Mouse (Mus musculus) layer of hippocampus, adult 2 months (tissue): ENCODE data around the gene Zfp748. TPM values are rescaled to one million over a fixed set of nuclear protein-coding genes. Genes with fewer than 3 reads are reported as not detected.
A peak's percentile ranks its signal among the peaks of the same experiment; 100 is the strongest.

Experiments used
- DNase-seq, 2 experiments: peaks; one replicate each; pipeline ENCODE4 v3.0.0; 2022; ENCODE audit warnings: low spot score in 2 of 2
- H3K27ac ChIP-seq: fragments of 200-600 bp; 2 replicates; pipeline ENCODE4 v1.8.1; 2022
- H3K4me3 ChIP-seq: fragments of 200-600 bp; 2 replicates; pipeline ENCODE4 v1.8.1; 2022; ENCODE audit warnings: mild to moderate bottlenecking
- CTCF ChIP-seq: fragments of 200-600 bp; conservative IDR thresholded peaks from 2 replicates; pipeline ENCODE4 v1.8.1; 2022; ENCODE audit warnings: antibody characterized with exemption, mild to moderate bottlenecking, moderate library complexity
- long read RNA-seq, 2 experiments: library from polyadenylated mRNA; stranded (forward); transcript quantifications; one replicate each; pipeline ENCODE4 v2.0.0; 2021; ENCODE audit warnings: borderline mapping rate in 2 of 2
- total RNA-seq, 2 experiments: library from RNA; stranded (reverse); gene quantifications; 2 replicates each; pipeline ENCODE4 v1.2.3; 2021

Gene Zfp748
- 10 to 100 TPM in 1 of 2 experiments, 1 to 10 TPM in 1; 8.5 to 10.8 TPM for total RNA-seq
- long read RNA-seq, experiment 1, full-length matches to known transcripts: 3 of 6 reads
- long read RNA-seq, experiment 1, partial matches to known transcripts: 1 of 6 reads
- long read RNA-seq, experiment 1, other reads (novel, unspliced or antisense): 2 of 6 reads
- long read RNA-seq, experiment 2, full-length matches to known transcripts: 10 of 11 reads
- long read RNA-seq, experiment 2, partial matches to known transcripts: 0 of 11 reads
- long read RNA-seq, experiment 2, other reads (novel, unspliced or antisense): 1 of 11 reads

DNA sequence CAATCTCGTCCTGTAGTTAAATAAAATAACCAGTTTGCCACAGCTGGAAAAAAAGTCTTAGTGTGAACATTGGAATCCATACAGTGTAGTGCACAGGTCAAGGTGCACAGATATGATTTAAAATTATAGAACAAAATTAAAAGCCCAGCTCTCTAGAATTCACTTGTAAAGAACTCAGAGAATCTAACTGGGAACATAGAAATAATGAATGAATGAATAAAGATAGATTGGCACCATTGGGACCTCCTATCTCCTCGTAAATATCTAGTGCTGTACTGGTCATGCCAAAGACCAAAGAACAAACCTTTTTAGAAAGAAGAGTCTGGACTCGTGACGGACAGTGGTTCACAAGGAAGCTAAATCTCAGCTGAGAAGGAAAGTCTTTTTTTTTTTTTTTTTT is at the start of gene Zfp748:
Zfp748 (minus strand) TSS at position 101 of the 400 bp plus-strand sequence.
- no peak for TF ChIP-seq CTCF
- no peak for DNase-seq

DNA sequence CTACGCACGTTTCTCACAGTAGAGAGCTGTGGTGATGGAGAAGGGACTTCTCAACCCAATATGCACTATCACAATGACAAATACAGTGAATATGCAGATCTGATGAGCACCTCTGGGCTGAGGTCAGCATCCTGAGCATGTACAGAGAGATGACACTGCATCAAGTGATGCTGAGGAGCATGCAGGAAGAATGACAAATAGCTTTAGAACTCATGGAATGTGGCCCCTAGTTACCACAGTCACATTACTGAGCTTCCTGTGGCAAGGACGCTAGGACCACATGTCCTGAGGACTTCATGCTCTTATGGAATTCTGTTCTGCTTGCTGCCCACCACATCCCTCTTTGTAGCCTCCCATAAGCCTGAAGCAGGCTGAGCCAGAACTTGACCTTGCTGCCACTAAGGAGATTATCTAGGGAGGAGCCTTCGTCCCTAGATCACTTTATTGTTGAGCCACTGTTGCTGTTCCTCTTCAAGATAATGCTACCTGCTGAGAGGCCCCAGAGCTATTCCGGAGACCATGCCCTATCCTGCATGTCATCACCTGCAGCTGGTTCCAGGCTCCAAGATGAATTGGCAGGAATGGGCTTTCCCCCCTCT is 19.1 kb upstream of the Zfp748 start:
- DNase-seq: no peak
- H3K27ac ChIP-seq: no peak overlapping the region
- H3K4me3 ChIP-seq: no peak overlapping the region
- TF ChIP-seq CTCF: no peak

More for the DNA sequence above, at the start of gene Zfp748:
- Histone ChIP-seq H3K27ac (peak within 1 kb of the TSS; percentile 94), H3K4me3 (peak within 1 kb of the TSS; percentile 99)

GRCm38 (mm10) chr13:67552505-67553346 is 904 bp downstream of the Zfp748 start:
- DNase-seq: peak; percentile 83 to 93
- Histone ChIP-seq H3K27ac (peak overlapping the region; percentile 94), H3K4me3 (peak overlapping the region; percentile 99)
- no peak; the same call in 1 of the 2 replicates for TF ChIP-seq CTCF

GRCm38 (mm10) chr13:67545941-67546340 is 7.7 kb downstream of the Zfp748 start:
- Histone ChIP-seq H3K27ac (no peak overlapping the region), H3K4me3 (no peak overlapping the region)
- TF ChIP-seq CTCF: no peak
- DNase-seq: no peak

GRCm38 (mm10) chr13:67527049-67527730 is 26.4 kb downstream of the Zfp748 start:
- no peak overlapping the region for H3K4me3 ChIP-seq
- TF ChIP-seq CTCF: no peak
- H3K27ac ChIP-seq: no peak overlapping the region
- no peak for DNase-seq

GRCm38 (mm10) chr13:67525753-67526410 is 27.7 kb downstream of the Zfp748 start, which contains the start of the genes Gm26965 and Zfp87:
TSS of gene Gm26965 (minus strand) at chr13:67526151.
TSS of gene Zfp87 (minus strand) at chr13:67526177.
- TF ChIP-seq CTCF: no peak
- peak; percentile 94 to 96 for DNase-seq
- Histone ChIP-seq H3K4me3 (peak within 1 kb of the TSS; percentile 98), H3K27ac (peak within 1 kb of the TSS; percentile 91)

DNA sequence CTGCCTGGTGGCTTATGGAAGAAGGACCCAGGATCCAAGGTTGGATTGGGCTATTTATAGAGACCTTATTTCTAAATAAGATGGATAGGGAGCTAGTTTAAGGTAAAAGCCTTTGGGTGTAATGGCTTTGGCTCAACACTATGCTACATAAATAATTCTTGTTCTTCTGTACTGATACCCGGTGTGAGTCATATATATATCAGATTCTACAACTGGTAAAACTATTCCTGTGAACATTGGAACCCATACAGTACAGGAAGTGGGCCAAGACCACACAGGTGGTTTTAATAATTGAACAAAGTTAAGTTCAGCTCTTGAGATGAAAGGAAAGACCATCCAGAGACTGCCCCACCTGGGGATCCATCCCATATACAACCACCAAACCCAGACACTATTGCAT is 52.7 kb downstream of the Zfp748 start:
- no peak for DNase-seq
- H3K4me3 ChIP-seq: peak overlapping the region; percentile 91; the same call in 1 of the 2 replicates
- H3K27ac ChIP-seq: no peak overlapping the region
- TF ChIP-seq CTCF: no peak

DNA sequence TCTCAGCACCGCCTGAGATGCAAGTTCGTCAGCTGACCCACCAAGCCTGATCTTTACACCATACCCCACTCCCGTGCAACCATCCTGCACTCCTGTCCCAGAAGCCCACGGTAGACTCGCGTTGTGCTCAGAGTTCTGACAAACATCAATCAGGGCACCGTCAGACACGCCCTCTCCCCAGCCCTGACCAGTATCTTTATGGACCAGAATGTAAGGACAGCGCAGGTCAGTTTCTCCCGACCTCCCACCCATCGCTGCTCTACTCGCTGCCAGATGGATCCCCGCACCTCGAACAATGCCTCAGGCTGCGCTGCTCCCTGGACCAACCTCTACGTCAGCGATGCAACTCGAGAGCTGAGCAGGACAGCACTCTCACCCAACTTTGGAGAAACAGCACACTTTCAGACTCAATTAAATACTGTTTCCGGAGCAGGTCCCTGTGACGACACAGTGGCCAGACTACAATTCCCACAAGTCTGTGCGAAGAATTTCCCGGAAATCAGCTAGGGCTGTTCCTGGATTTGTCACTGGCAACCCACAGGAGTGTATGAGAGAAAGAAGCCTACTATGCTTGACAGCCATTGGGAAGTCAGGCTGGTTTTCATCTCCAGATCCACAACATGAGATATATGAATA is 53.4 kb downstream of the Zfp748 start, which contains the start of gene Zfp58:
Zfp58 (minus strand) TSS at position 472 of the 636 bp plus-strand sequence.
- H3K4me3 ChIP-seq: peak within 1 kb of the TSS; percentile 91
- TF ChIP-seq CTCF: 0 out of 2 replicates have a peak, but pooled peaks have one; percentile 2
- peak; percentile 90 to 93 for DNase-seq
- H3K27ac ChIP-seq: peak within 1 kb of the TSS; percentile 59

DNA sequence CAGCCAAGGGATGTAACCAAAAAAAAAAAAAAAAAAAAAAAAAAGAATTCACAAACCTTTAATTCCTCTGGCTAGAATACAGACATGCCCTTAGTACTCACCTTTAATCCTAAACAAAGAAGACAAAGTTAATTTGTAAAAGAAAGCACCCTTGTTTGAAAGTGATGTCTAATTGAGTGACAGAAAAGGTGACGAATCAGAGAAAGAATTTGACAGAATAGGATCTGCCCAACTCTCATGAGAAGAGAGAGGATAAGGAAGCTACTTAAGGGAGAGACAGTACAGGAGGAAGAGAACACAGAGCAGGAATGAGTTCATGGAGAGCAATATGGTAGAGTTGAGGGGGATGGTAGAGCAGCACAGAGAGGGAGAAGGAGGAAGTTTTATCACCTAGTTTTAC is 58.0 kb downstream of the Zfp748 start:
- no peak for DNase-seq
- no peak overlapping the region for H3K27ac ChIP-seq
- no peak overlapping the region for H3K4me3 ChIP-seq
- TF ChIP-seq CTCF: no peak

Other genes starting within 250 kb of the Zfp748 start
- gene Zfp457, start 247.3 kb downstream of the Zfp748 start, total RNA-seq: 1 to 10 TPM; 4.0 to 6.5 TPM
- 1 to 10 TPM; 3.2 to 4.9 TPM for gene Zfp595, start 221.3 kb downstream of the Zfp748 start, total RNA-seq
- under 1 TPM; 0.81 to 0.82 TPM for gene Gm28044, start 193.3 kb downstream of the Zfp748 start, total RNA-seq
- 1 to 10 TPM; 1.0 to 1.2 TPM for gene Zfp953, start 193.2 kb downstream of the Zfp748 start, total RNA-seq
- gene Gm28041, start 178.1 kb downstream of the Zfp748 start, total RNA-seq: under 1 TPM in 1 of 2 experiments, not detected in 1; 0.72 TPM
- under 1 TPM; 0.52 to 0.59 TPM for gene Zfp456, start 178.0 kb downstream of the Zfp748 start, total RNA-seq
- gene Zfp429, start 154.0 kb downstream of the Zfp748 start, total RNA-seq: 1 to 10 TPM; 3.5 to 4.0 TPM
- gene Zfp459, start 132.4 kb downstream of the Zfp748 start, total RNA-seq: 1 to 10 TPM; 1.8 to 2.8 TPM
- gene Zfp874a, start 102.2 kb downstream of the Zfp748 start, total RNA-seq: 10 to 100 TPM; 11.8 TPM
- gene Zfp874b, start 69.6 kb downstream of the Zfp748 start, total RNA-seq: 10 to 100 TPM; 15.1 to 15.7 TPM
- gene Zfp58, start 53.3 kb downstream of the Zfp748 start, total RNA-seq: 1 to 10 TPM; 9.2 to 9.3 TPM
- gene Gm26965, start 27.7 kb downstream of the Zfp748 start, total RNA-seq: 1 to 10 TPM in 1 of 2 experiments, not detected in 1; 1.5 TPM
- gene Zfp87, start 27.7 kb downstream of the Zfp748 start, total RNA-seq: 10 to 100 TPM; 19.8 to 23.4 TPM
- 10 to 100 TPM in 1 of 2 experiments, 1 to 10 TPM in 1; 9.1 to 10.2 TPM for gene Zfp729b, start 55.9 kb upstream of the Zfp748 start, total RNA-seq
- 1 to 10 TPM in 1 of 2 experiments, not detected in 1; 1.6 TPM for gene Gm49345, start 83.9 kb upstream of the Zfp748 start, total RNA-seq
- 1 to 10 TPM; 9.3 to 9.9 TPM for gene Zfp729a, start 84.0 kb upstream of the Zfp748 start, total RNA-seq
- 10 to 100 TPM; 25.3 to 25.8 TPM for gene Zfp738, start 133.2 kb upstream of the Zfp748 start, total RNA-seq
- 10 to 100 TPM; 13.5 to 14.0 TPM for gene Zfp65, start 175.3 kb upstream of the Zfp748 start, total RNA-seq
- gene Zfp85, start 201.4 kb upstream of the Zfp748 start, total RNA-seq: 1 to 10 TPM; 6.6 to 7.0 TPM
- 1 to 10 TPM; 2.9 to 5.3 TPM for gene Zfp493, start 225.9 kb upstream of the Zfp748 start, total RNA-seq